Mouse (Mus musculus) ES-E14 (cell line): Measurements from ENCODE around the gene Psmd13. TPM values are rescaled to one million over a fixed set of nuclear protein-coding genes. Genes with fewer than 3 reads are reported as not detected.

ENCODE experiments used
- DNase-seq: peaks from one replicate; pipeline ENCODE4 v3.0.0-alpha.2; 2013; ENCODE audit warnings: low read depth, low spot score
- H3K27ac ChIP-seq: 2 replicates; pipeline ENCODE4 v1.5.1; 2012; ENCODE audit warnings: low read depth, mild to moderate bottlenecking, low read length, moderate library complexity, mixed read lengths; ENCODE audit not compliant: poor library complexity, insufficient read depth, severe bottlenecking
- H3K36me3 ChIP-seq: 2 replicates; pipeline ENCODE4 v1.6.1; 2012; ENCODE audit warnings: mild to moderate bottlenecking, low read length, moderate library complexity, mixed read lengths; ENCODE audit not compliant: control insufficient read depth, poor library complexity, insufficient read depth, severe bottlenecking
- H3K4me1 ChIP-seq, 2 experiments: fragments of 150-350 bp in 1 of 2; sonication (generic) in 1 of 2; 2 replicates each; pipeline ENCODE4 v1.6.1; 2012; ENCODE audit warnings: low read length in 2 of 2, mild to moderate bottlenecking in 1 of 2, mixed read lengths in 1 of 2; ENCODE audit not compliant: control insufficient read depth in 2 of 2, insufficient read depth in 2 of 2, poor library complexity in 1 of 2
- H3K4me3 ChIP-seq, 2 experiments: fragments of 150-350 bp in 1 of 2; sonication (generic) in 1 of 2; 2 replicates each; pipeline ENCODE4 v1.5.1; 2012; ENCODE audit warnings: low read length in 2 of 2, low read depth in 1 of 2, mild to moderate bottlenecking in 1 of 2, mixed read lengths in 1 of 2; ENCODE audit not compliant: insufficient read depth in 1 of 2, poor library complexity in 1 of 2, severe bottlenecking in 1 of 2
- H3K9ac ChIP-seq: 2 replicates; pipeline ENCODE4 v1.6.1; 2012; ENCODE audit warnings: low read depth, mild to moderate bottlenecking, low read length, mixed read lengths; ENCODE audit not compliant: poor library complexity, insufficient read depth, severe bottlenecking
- H3K9me3 ChIP-seq: fragments of 150-350 bp; sonication (generic); 2 replicates; pipeline ENCODE4 v1.6.1; 2012; ENCODE audit warnings: low read depth, mild to moderate bottlenecking, low read length; ENCODE audit not compliant: control insufficient read depth, insufficient read depth
- CHD2 ChIP-seq: IDR thresholded peaks from 2 replicates; pipeline ENCODE4 v1.6.1; 2014; ENCODE audit warnings: mild to moderate bottlenecking, low read depth, low read length, inconsistent platforms
- HCFC1 ChIP-seq: IDR thresholded peaks from 2 replicates; pipeline ENCODE4 v1.6.1; 2012; ENCODE audit warnings: low read length, inconsistent platforms, borderline replicate concordance; ENCODE audit not compliant: insufficient read depth
- MAFK ChIP-seq: IDR thresholded peaks from 2 replicates; pipeline ENCODE4 v1.6.1; 2014; ENCODE audit warnings: mild to moderate bottlenecking, low read depth, low read length, inconsistent platforms; ENCODE audit not compliant: insufficient read depth
- ZC3H11A ChIP-seq: IDR thresholded peaks from 2 replicates; pipeline ENCODE4 v1.6.1; 2012; ENCODE audit warnings: low read depth, mild to moderate bottlenecking, inconsistent platforms, low read length, borderline replicate concordance
- ZNF384 ChIP-seq: IDR thresholded peaks from 2 replicates; pipeline ENCODE4 v1.6.1; 2012; ENCODE audit warnings: low read depth, low read length, inconsistent platforms
- in situ Hi-C, 2 experiments: fragments of 600-800 bp; cut with MboI; formaldehyde crosslinking; loops; one replicate each; pipeline ENCODE4 v1.15.1; 2025; ENCODE audit warnings: low sequenced_read_pairs in 2 of 2, inconsistent platforms in 1 of 2; ENCODE audit not compliant: unreplicated experiment in 2 of 2
- total RNA-seq: library from RNA; depleted of rRNA; stranded (reverse); fragments of 300-350 nt; gene quantifications from 2 replicates; pipeline ENCODE4 v1.2.3, GENCODE M21; 2012

Gene Psmd13
- total RNA-seq, 1 experiment = 199 TPM

DNA sequence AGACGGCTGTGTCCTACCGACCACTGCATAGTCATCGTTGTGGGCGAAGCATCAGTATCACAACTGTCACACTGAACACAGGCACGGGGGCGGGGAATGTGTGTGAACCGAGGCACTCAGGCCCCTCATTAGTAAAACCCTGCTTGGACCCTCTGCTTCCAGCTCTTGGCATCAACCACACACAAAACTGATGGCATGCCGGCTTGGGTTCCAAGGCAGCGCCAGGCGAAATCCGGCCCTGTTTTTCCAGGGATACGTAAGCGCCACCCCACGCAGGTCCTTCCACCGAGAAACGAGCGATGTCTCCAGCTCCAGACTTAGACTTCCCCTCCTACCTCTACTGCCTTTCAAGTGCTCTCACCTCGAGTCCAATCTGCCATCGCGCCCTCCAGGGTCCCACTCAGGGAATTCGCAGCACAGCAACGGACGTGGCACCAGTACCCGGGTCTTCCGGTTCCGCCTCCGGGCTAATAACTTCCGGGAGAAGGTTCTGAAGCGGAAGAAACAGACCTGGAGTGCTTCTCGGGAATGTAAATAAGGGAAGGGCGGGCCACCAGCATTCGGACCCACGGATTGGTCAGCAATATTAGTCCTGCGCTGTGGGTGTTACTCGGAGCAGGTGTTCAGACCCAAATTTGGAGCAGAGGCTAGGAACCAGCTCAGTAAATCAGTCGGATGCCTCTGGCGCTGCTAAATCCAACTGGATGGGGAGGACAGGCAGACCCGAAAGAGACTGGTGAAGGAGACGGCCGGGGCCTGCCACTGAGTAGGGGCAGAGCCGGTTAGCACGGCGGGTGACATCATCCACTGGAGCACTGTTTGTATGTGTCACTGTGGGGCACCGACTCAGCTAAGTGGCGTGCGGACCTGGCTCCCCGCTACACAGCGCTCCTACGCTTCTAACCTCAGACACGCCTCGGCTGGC is 25.6 kb upstream of the Psmd13 start, which contains the start of gene Gm45785:
Gm45785 (minus strand) TSS at position 472 of the 925 bp plus-strand sequence.
- H3K9me3 ChIP-seq = no peaks in the 10 kb centered on the region
- peaks cover 41% of the 10 kb centered on the region for H3K36me3 ChIP-seq
- in situ Hi-C loops = no loop called here

DNA sequence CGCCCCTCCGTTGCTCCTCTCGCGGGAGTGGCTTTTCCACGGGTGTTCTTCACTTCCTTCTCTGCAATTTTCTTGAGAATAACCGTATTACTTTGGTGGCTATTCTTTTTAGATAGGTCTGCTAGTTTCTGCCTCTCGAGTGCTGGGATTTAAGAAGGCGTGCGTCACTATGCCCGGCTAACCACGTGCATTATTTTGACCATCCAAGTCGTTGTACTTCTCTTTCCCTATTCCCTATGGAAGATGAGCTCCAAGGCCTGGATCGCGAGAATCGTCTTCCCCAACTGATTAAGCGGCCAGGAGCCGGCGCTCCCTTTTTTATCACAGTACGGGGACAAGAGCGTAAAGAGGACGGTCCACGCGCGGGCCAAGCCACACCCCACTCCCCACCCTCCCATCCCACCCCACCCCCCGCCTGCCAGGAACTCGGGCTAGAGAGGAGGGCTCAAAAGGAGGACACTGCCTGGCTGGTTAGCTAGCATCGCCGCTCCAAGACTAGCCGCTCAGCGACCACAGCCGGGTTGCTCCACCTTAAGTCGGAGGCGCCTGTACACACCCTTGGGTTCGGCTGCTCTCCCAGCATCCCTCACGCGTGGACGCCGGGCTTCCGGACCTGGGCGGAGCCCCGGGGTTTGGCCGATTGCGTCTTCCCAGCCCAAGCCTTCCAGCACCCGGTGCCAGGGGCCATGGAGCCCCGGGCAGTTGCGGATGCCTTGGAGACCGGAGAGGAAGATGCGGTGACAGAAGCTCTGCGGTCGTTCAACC is 24.8 kb upstream of the Psmd13 start, which contains the start of gene Ric8a:
Ric8a (plus strand) TSS at position 173 of the 765 bp plus-strand sequence.
- in situ Hi-C loops = no loop called here
- H3K4me1 ChIP-seq = peaks cover 8 to 30% of the 10 kb centered on the region in 2 experiments; a peak in 2 of 4 replicates
- TF ChIP-seq CHD2 (0 out of 2 replicates have a peak, but pooled peaks have one; percentile 53), ZC3H11A (no peak)
- DNase-seq = no peak
- no peaks in the 10 kb centered on the region for H3K9me3 ChIP-seq
- H3K36me3 ChIP-seq = peaks cover 47% of the 10 kb centered on the region
- H3K9ac ChIP-seq = peak within 1 kb of the TSS; percentile 91
- peak within 1 kb of the TSS; percentile 80 to 83 for H3K4me3 ChIP-seq
- H3K27ac ChIP-seq = peak within 1 kb of the TSS; percentile 90

More for the DNA sequence above, 25.6 kb upstream of the Psmd13 start, which contains the start of gene Gm45785:
- Histone ChIP-seq H3K9ac (peak within 1 kb of the TSS; percentile 91), H3K4me1 (peaks cover 8 to 30% of the 10 kb centered on the region in 2 experiments; a peak in 2 of 4 replicates), H3K4me3 (peak within 1 kb of the TSS; percentile 80 to 83), H3K27ac (peak within 1 kb of the TSS; percentile 90)
- DNase-seq = peak; percentile 88
- TF ChIP-seq MAFK (no peak; the same call in 1 of the 2 replicates), HCFC1 (0 out of 2 replicates have a peak, but pooled peaks have one; percentile 53)

DNA sequence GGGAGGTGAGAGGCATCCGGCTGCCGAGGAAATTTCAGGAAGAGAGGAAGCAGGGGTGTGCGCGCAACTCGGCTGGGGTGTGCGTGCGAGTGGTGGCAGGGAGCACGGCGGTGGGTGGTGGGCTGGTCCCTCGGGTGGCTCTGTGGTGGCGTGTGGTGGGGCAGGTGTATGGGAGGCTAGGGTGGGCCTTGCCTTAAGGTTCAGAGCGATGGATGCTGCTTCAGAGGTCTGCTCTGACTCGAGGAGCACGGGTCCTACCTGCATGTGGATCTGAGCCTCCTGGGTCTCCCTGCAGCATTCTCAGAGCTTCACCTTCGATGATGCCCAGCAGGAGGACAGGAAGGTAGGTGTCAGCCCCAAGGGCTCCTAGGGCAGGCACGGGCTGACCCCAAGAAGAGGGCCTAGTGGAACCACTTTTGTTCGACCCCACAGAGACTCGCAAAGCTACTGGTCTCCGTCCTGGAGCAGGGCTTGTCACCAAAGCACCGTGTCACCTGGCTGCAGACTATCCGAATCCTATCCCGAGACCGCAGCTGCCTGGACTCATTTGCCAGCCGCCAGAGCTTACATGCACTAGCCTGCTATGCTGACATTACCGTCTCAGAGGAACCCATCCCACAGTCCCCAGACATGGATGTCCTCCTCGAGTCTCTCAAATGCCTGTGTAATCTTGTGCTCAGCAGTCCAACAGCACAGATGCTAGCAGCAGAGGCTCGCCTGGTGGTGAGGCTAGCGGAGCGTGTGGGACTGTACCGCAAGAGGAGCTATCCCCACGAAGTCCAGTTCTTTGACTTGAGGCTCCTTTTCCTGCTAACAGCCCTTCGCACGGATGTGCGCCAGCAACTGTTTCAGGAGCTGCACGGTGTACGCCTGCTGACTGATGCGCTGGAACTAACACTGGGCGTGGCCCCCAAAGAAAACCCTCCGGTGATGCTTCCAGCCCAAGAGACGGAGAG is 23.9 kb upstream of the Psmd13 start, which contains the start of gene Bet1l:
Bet1l (minus strand) TSS at position 28 of the 956 bp plus-strand sequence.
- H3K9ac ChIP-seq = peak within 1 kb of the TSS; percentile 91
- DNase-seq = no peak
- TF ChIP-seq MAFK (no peak), ZNF384 (no peak), HCFC1 (no peak), CHD2 (no peak), ZC3H11A (no peak)
- H3K4me1 ChIP-seq = peaks cover 8 to 26% of the 10 kb centered on the region in 2 experiments; a peak in 2 of 4 replicates
- in situ Hi-C loops = no loop called here
- H3K36me3 ChIP-seq = peaks cover 50% of the 10 kb centered on the region
- no peaks in the 10 kb centered on the region for H3K9me3 ChIP-seq
- peak within 1 kb of the TSS; percentile 90 for H3K27ac ChIP-seq
- H3K4me3 ChIP-seq = peak within 1 kb of the TSS; percentile 80 to 83

DNA sequence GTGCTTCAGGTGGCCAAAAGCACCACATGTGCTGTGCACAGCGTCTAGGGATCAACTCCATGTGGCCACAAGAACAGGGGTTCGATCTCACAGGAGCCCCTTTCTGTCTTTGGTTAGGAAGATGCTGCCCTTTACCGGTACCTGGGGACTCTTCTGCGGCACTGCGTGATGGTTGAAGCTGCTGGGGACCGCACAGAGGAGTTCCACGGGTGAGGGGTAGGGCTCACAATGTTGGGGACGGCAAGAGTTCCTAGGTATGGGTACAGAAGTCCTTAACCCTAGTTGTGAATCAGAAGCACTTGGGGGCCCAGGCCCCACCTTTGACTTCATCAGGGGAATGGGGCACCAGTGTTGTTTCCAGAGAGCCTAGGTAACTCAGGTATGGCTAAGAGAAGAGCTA is 23.0 kb upstream of the Psmd13 start:
- Histone ChIP-seq H3K27ac (no peak overlapping the region), H3K9ac (no peak overlapping the region), H3K4me1 (peaks cover 6 to 20% of the 10 kb centered on the region in 2 experiments; a peak in 2 of 4 replicates), H3K36me3 (peaks cover 56% of the 10 kb centered on the region), H3K4me3 (peak overlapping the region in 1 of 2 experiments; percentile 83; a peak in 2 of 4 replicates), H3K9me3 (no peaks in the 10 kb centered on the region)
- DNase-seq = no peak
- TF ChIP-seq ZC3H11A (no peak), MAFK (no peak), HCFC1 (no peak), ZNF384 (no peak), CHD2 (no peak)
- in situ Hi-C loops = no loop called here
